Mouse (Mus musculus) left cerebral cortex, postnatal 36 days (tissue): ENCODE measurements around the gene Ankrd31. TPM values are rescaled to one million over a fixed set of nuclear protein-coding genes. Genes with fewer than 3 reads are reported as not detected.
"Not testable (repeated sequence)": the region's sequence is repeated elsewhere in the genome, so short reads cannot be mapped to it uniquely, and the experiment has no call there.

Experiments
- DNase-seq, 2 experiments: peaks; one replicate each; pipeline ENCODE4 v3.0.0; 2021 to 2022; ENCODE audit warnings: low spot score in 2 of 2, mixed read lengths in 1 of 2
- intact Hi-C: fragments of 180-260 bp; cut with DNase I; formaldehyde crosslinking; loops from one replicate; pipeline ENCODE4 v1.15.1; 2025
- total RNA-seq, 2 experiments: library from RNA; stranded (reverse); gene quantifications; 2 replicates each; pipeline ENCODE4 v1.2.3; 2021

Gene Ankrd31
- total RNA-seq, 2 experiments from 2014 or later = 0.17 to 0.25 TPM

GRCm38 (mm10) chr13:96852133-96852532 is 104.1 kb downstream of the Ankrd31 start:
- intact Hi-C loops = loop anchor here (10.0 kb wide), 2 partner anchors 153 to 203 kb away; no protein-coding TSS in a partner anchor
- DNase-seq = no peak

GRCm38 (mm10) chr13:96853256-96853655 is 105.2 kb downstream of the Ankrd31 start:
- intact Hi-C loops = loop anchor here (10.0 kb wide), 2 partner anchors 152 to 202 kb away; no protein-coding TSS in a partner anchor

GRCm38 (mm10) chr13:96855191-96855590 is 107.1 kb downstream of the Ankrd31 start:
- intact Hi-C loops = loop anchor here (10.0 kb wide), 2 partner anchors 150 to 200 kb away; no protein-coding TSS in a partner anchor
- peak; percentile 57 to 70 for DNase-seq

More at GRCm38 (mm10) chr13:96853256-96853655, 105.2 kb downstream of the Ankrd31 start:
- DNase-seq = no peak

GRCm38 (mm10) chr13:96859161-96859560 is 111.1 kb downstream of the Ankrd31 start:
- no peak for DNase-seq

GRCm38 (mm10) chr13:96870742-96871141 is 122.7 kb downstream of the Ankrd31 start:
- DNase-seq = no peak
- intact Hi-C loops = no loop called here

More at GRCm38 (mm10) chr13:96859161-96859560, 111.1 kb downstream of the Ankrd31 start:
- intact Hi-C loops = loop anchor here (10.0 kb wide), 2 partner anchors 146 to 196 kb away; no protein-coding TSS in a partner anchor

DNA sequence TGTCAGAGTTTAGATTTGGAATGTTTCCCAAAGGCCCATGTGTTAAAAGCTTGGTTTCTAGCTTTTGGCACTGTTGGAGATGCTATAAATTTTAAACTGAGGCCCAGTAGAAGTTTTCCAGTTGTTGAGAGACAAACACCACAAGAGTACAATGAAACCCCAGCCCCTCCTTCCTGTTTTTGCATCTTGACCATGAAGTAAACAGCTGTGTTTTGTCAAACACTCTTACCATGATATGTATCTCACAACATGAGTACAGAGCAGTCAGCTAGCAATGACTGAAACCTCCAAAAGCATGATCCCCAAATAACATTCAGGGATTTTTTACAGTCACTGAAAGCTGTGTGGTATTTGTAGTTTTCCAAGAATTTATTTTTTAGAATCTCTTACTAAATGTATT is 126.0 kb downstream of the Ankrd31 start:
- intact Hi-C loops = no loop called here
- DNase-seq = no peak

DNA sequence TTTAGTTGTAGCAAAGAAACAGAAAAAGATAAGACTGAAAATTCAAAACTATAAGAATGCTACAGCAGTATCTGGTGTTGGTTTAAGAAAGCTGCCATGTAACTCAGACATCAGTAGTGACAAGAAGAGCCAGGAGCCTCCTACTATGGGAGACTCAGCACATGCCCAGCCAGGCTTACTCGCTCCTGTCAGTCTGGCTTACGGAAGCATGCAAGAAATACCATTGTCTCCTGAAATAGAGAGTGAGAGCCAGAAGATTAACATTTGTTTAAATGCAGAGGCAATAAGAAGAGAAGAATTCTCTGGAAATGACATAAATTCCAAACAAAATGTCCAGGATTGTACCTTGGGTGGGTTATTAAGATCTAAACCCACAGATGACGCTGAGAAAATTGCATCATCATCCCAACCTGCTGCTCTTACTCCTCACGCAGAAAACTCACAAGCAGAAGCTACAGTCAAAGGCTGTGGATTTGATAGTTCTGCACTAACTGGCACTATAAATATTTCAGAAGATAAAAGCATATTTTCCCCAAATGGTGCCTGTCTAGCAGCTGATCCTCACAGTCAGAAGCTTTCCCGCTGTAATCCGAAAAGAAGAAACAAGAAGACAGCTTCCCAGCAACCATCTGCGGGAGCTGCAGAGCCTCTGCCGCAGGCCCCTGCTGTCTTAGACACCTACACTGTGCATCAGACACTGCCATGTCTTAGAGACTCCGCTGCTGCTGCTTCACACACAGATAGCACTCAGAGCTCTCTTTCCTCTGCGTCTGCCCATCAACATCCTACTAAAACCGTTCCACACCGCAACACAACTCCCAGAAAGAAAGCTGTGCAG is 130.4 kb downstream of the Ankrd31 start:
- intact Hi-C loops = no loop called here
- peak; percentile 25 to 47 for DNase-seq

DNA sequence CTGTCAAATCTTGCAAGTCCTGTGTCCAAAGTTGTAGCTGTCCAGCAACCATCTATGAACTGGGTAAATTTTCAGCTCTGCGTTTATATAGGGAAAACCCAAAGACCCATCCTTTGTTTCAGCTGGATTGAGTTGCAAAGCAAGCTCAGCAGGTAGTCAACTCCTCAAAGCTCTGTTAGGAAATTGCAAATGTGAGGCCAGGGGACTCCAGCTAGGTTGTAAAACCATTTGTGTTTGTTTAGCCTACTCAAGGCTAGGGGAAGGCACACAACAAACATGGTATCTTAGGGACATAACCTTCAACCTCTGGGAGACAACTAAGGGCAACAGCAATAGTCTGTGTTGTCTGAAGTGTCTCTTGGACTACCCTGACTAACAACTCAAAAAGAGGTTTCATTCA is 136.5 kb downstream of the Ankrd31 start:
- intact Hi-C loops = no loop called here
- no peak for DNase-seq

DNA sequence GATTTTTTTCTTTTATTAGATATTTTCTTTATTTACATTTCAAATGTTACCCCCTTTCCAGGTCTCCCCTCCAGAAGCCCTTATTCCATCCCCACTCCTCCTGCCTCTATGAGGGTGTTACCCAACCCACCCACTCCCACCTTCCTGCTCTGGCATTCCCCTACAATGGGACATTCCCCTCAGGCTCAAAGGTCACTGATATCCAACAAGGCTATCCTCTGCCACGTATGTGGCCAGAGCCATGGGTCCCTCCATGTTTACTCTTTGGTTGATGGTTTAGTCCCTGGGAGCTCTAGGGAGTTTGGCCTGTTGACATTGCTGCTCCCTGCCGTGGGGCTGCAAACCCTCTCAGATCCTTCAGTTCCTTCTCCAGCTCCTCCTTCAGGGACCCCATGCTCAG is 141.9 kb downstream of the Ankrd31 start:
- DNase-seq = no peak
- intact Hi-C loops = no loop called here

GRCm38 (mm10) chr13:96895144-96895543 is 147.1 kb downstream of the Ankrd31 start:
- intact Hi-C loops = no loop called here
- no peak for DNase-seq

DNA sequence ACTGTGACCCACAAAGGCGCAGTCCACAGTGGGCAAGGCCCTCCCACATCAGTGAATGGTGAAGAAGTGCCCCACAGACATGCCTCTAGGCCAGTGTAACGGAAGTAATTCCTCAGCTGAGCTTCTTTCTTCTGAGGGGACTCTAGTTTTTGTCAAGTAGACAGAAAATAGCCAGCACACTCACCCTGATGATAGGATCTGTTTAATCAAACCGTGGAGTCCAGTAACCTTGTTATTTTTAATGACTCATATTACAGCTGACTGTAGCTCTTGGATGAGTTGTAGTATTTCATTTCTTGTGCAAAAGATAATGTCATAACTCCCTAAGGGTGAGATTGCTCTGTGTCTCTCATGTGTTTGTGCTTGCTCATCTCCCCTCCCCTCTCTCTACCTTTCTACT is 158.6 kb downstream of the Ankrd31 start:
- no peak for DNase-seq
- intact Hi-C loops = no loop called here

GRCm38 (mm10) chr13:96911202-96911601 is 163.1 kb downstream of the Ankrd31 start:
- DNase-seq = no peak
- intact Hi-C loops = no loop called here

DNA sequence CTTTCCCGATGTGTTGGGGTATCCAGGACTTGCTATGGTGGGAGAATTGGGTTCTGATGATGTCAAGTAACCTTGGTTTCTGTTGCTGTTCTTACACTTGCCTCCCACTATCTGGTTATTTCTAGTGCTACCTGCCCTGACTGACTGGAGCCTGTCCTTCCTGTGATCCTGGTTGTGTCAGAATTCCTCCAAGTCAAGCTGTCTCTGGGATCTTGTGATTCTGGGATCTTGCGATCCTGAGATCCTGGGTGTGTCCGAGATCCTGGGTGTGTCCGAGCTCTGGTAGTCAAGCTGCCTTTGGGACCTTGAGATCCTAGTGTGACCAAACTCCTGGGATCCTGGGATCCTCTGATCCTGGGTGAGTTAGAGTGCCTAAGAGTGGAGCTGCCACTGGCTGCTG is 175.1 kb downstream of the Ankrd31 start:
- intact Hi-C loops, DNase-seq: not testable (repeated sequence)

- peak; percentile 52 to 63 for DNase-seq
- intact Hi-C loops = no loop called here
Observed at GRCm38 (mm10) chr13:96923999-96924961, 176.2 kb downstream of the Ankrd31 start, which contains the start of gene Gcnt4. Gene Gcnt4 (plus strand): TSS chr13:96924689.

DNA sequence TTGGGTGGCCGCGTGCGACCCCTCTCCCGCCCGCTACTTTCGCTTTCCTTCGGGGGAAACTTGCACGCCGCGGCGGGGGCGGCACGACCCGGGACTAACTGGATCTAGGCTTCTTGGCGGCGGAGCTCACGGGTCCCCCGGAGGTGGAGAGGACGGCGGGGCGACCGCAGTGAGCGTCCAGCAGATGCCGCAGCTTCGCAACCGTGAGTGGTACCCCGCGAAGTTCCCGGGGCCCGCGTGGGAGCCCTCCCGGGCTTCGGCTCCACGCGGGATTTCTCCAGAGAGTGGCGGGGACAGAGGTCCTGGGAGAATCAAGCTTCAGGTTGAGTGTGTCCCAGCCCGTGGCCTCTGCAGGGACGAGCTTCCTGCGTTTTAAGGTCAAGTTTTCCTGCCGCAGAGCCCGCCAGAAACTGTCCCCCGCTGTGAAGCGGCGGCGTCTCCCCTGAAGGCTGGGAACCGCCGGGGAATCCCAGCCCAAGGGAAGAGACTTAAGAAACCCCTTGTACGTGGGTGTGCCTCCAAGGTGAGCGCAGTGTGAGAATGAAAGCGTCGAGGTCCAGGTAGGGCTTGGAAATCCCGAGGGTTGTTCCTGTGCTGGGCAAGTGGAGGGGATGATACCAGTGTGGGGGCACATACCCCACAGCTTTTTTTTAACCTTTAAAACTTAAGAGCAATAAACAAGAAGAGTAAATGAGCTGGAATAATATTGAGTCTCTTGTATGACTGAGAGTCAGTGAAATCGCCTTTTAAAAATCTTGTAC is 177.1 kb downstream of the Ankrd31 start:
- intact Hi-C loops = loop anchor here (5.0 kb wide), 1 partner anchor 82 kb away; no protein-coding TSS in a partner anchor
- DNase-seq = no peak

- intact Hi-C loops = loop anchor here (5.0 kb wide), 1 partner anchor 81 kb away; no protein-coding TSS in a partner anchor
- DNase-seq = no peak
Observed at GRCm38 (mm10) chr13:96925991-96926725, 178.1 kb downstream of the Ankrd31 start.

DNA sequence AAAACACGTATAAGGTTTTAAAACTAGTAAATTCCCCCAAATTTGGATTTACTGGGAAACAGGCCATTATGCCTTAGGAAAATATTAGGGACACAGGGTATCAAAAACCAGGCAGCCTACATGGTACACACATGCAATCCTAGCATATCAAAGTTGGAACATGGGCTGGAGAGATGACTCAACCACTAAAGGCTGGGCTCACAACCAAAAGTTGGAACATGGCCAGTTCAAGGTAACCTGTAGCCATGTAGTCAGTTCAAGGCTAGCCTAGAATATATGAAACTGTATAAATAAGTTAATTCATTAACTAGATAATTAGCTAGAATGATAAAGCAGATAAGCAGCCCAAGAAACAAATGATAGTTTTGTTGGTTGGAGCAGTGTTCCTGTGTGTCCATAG is 179.7 kb downstream of the Ankrd31 start:
- DNase-seq = no peak
- intact Hi-C loops = loop anchor here (5.0 kb wide), 1 partner anchor 80 kb away; no protein-coding TSS in a partner anchor

DNA sequence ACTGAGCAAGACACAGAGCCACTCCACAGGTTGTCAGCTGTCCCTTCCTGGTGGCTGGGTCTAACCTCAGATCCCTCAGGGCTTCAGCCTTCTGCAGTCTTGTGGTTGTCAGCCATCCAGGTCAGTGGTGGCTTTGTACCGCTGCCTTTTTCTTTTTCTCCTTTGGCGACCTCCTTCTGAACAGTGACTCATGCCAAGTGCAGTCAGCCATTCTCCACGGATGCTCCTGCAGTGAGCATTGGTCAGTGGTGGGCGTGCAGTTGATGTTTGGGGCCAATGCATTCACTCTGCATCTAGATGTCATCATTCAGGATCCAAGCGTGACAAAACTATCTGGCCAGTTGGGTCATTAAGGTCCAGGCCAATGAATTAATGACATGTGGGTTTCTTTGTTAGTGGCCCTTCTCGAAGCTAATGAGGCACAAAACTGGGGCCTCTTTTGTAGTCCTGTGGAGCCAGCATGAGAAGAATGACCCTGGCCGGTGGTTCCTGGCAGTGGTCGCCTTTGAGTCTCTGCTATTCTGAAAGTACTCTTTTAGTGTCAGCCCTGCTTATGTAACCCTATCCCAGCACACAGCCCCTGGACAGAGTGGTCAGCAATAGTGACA is 180.5 kb downstream of the Ankrd31 start:
- DNase-seq = no peak
- intact Hi-C loops = loop anchor here (5.0 kb wide), 1 partner anchor 79 kb away; no protein-coding TSS in a partner anchor
